Mouse (Mus musculus): Measurements from ENCODE around the gene Dazap1.
A peak's percentile ranks its signal among the peaks of the same experiment; 100 is the strongest.
"Not testable (repeated sequence)": the region's sequence is repeated elsewhere in the genome, so short reads cannot be mapped to it uniquely, and the experiment has no call there.

Dazap1 gene

GRCm38 (mm10) chr10:80260642-80261584 is at the start of gene Dazap1, which contains the start of gene Gamt:
Gene Dazap1, plus strand, starts transcription at chr10:80261486.
Gene Gamt, minus strand, starts transcription at chr10:80261012.
- peak; percentile 91 for DNase-seq

GRCm38 (mm10) chr10:80211547-80212103 is 49.7 kb upstream of the Dazap1 start:
- not testable (repeated sequence) for DNase-seq

GRCm38 (mm10) chr10:80215048-80215772 is 46.1 kb upstream of the Dazap1 start:
- no peak for DNase-seq

GRCm38 (mm10) chr10:80220676-80221075 is 40.6 kb upstream of the Dazap1 start:
- no peak for DNase-seq

- DNase-seq = not testable (repeated sequence)
Measured at GRCm38 (mm10) chr10:80223137-80223536, 38.1 kb upstream of the Dazap1 start.

GRCm38 (mm10) chr10:80226071-80226415 is 35.2 kb upstream of the Dazap1 start:
- no peak for DNase-seq

- DNase-seq = peak; percentile 99
Measured at GRCm38 (mm10) chr10:80226416-80227165, 34.7 kb upstream of the Dazap1 start, which contains the start of gene Mum1. Gene Mum1, plus strand, starts transcription at chr10:80226434.

GRCm38 (mm10) chr10:80227166-80227539 is 34.1 kb upstream of the Dazap1 start:
- no peak for DNase-seq

- DNase-seq = no peak
Measured at GRCm38 (mm10) chr10:80227877-80228775, 33.2 kb upstream of the Dazap1 start.

- no peak for DNase-seq
Measured at GRCm38 (mm10) chr10:80236145-80236825, 25.0 kb upstream of the Dazap1 start.

- no peak for DNase-seq
Measured at GRCm38 (mm10) chr10:80237020-80237419, 24.3 kb upstream of the Dazap1 start.

GRCm38 (mm10) chr10:80238306-80238705 is 23.0 kb upstream of the Dazap1 start:
- no peak for DNase-seq

GRCm38 (mm10) chr10:80239791-80240190 is 21.5 kb upstream of the Dazap1 start:
- DNase-seq = no peak

GRCm38 (mm10) chr10:80242088-80242487 is 19.2 kb upstream of the Dazap1 start:
- DNase-seq = no peak

GRCm38 (mm10) chr10:80242607-80243006 is 18.7 kb upstream of the Dazap1 start:
- DNase-seq = no peak

GRCm38 (mm10) chr10:80244791-80245399 is 16.4 kb upstream of the Dazap1 start:
- peak; percentile 35 for DNase-seq

- DNase-seq = peak; percentile 80
Measured at GRCm38 (mm10) chr10:80245600-80245999, 15.7 kb upstream of the Dazap1 start.

- DNase-seq = no peak
Measured at GRCm38 (mm10) chr10:80247849-80248248, 13.4 kb upstream of the Dazap1 start.

- DNase-seq = not testable (repeated sequence)
Measured at GRCm38 (mm10) chr10:80248437-80248836, 12.8 kb upstream of the Dazap1 start.

GRCm38 (mm10) chr10:80248971-80249640 is 12.2 kb upstream of the Dazap1 start, which contains the start of gene Ndufs7:
Gene Ndufs7, plus strand, starts transcription at chr10:80249121.
- peak; percentile 97 for DNase-seq

All from thymus, postnatal 25 days (tissue).